Mouse (Mus musculus): ENCODE results near the gene Igfbp1. TPM values are rescaled to one million over a fixed set of nuclear protein-coding genes. Genes with fewer than 3 reads are reported as not detected.

Igfbp1 gene
- polyA plus RNA-seq, 1 experiment from 2014 or later: 0.31 TPM

- ATAC-seq (ENCODE audit: insufficient number of reproducible peaks, insufficient read depth, low FRiP score, low TSS enrichment, low read depth): no peak
- H3K27me3 ChIP-seq: no peaks in the 10 kb centered on the region
- H3K4me3 ChIP-seq: no peak overlapping the region
- no peak overlapping the region for H3K9ac ChIP-seq
- no peaks in the 10 kb centered on the region for H3K9me3 ChIP-seq
- H3K36me3 ChIP-seq: no peaks in the 10 kb centered on the region
- H3K4me1 ChIP-seq: no peaks in the 10 kb centered on the region
- H3K4me2 ChIP-seq: no peak overlapping the region
- WGBS: 88% methylated on average over 1 of the region's 1 CpGs
- H3K27ac ChIP-seq: no peak overlapping the region
Measured at GRCm38 (mm10) chr11:7169645-7170044, 27.9 kb upstream of the Igfbp1 start.

GRCm38 (mm10) chr11:7173664-7174063 lies 23.9 kb upstream of the Igfbp1 start:
- Histone ChIP-seq H3K9me3 (no peaks in the 10 kb centered on the region), H3K36me3 (no peaks in the 10 kb centered on the region), H3K4me3 (no peak overlapping the region), H3K4me2 (no peak overlapping the region), H3K4me1 (peaks cover 8% of the 10 kb centered on the region), H3K27me3 (no peaks in the 10 kb centered on the region), H3K27ac (no peak overlapping the region), H3K9ac (no peak overlapping the region)
- no peak for ATAC-seq (ENCODE audit: insufficient number of reproducible peaks, insufficient read depth, low FRiP score, low TSS enrichment, low read depth)
- 79% methylated on average over 6 of the region's 6 CpGs for WGBS

- no peak for ATAC-seq (ENCODE audit: insufficient number of reproducible peaks, insufficient read depth, low FRiP score, low TSS enrichment, low read depth)
- Histone ChIP-seq H3K4me1 (peaks cover 8% of the 10 kb centered on the region), H3K27me3 (no peaks in the 10 kb centered on the region), H3K9ac (no peak overlapping the region), H3K27ac (no peak overlapping the region), H3K4me3 (no peak overlapping the region), H3K36me3 (no peaks in the 10 kb centered on the region), H3K9me3 (no peaks in the 10 kb centered on the region), H3K4me2 (no peak overlapping the region)
- 74% methylated on average over 4 of the region's 4 CpGs for WGBS
Measured at GRCm38 (mm10) chr11:7178724-7179123, 18.9 kb upstream of the Igfbp1 start.

- Histone ChIP-seq H3K9ac (no peak overlapping the region), H3K9me3 (no peaks in the 10 kb centered on the region), H3K27me3 (no peaks in the 10 kb centered on the region), H3K27ac (no peak overlapping the region), H3K4me2 (no peak overlapping the region), H3K4me1 (peaks cover 8% of the 10 kb centered on the region), H3K4me3 (no peak overlapping the region), H3K36me3 (no peaks in the 10 kb centered on the region)
- WGBS: 87% methylated on average over 2 of the region's 2 CpGs
- ATAC-seq (ENCODE audit: insufficient number of reproducible peaks, insufficient read depth, low FRiP score, low TSS enrichment, low read depth): no peak
Measured at GRCm38 (mm10) chr11:7179276-7179675, 18.3 kb upstream of the Igfbp1 start.

DNA sequence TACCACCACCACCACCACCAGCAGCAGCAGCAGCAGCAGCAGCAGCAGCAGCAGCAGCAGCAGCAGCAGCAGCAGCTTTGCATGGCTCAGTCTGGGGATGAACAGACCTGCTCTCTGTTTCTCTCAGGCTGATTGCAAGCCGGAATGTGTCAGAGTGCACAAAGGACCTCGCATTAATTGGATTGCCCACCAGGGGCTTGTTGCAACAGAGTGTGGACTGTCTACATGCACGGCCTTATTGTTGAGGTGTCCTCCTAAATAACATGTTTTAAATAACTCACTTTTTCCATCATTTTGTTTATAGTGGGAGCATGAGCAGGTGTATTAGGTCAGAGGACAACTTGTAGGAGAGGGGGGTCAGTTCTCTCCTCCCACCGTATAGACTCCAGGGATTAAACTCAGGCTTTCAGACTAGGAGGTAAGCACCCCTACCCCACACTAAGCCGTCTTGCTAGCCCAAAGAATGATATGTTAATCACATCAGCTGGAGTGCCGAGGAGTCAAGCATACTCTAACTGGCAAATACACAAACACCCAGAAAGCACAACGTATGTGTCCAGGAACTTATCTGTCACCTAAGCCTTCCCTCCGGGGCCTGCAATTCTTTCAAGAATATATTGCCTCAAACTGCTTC lies 15.1 kb upstream of the Igfbp1 start:
- H3K4me2 ChIP-seq: no peak overlapping the region
- no peak overlapping the region for H3K4me3 ChIP-seq
- H3K36me3 ChIP-seq: no peaks in the 10 kb centered on the region
- no peaks in the 10 kb centered on the region for H3K9me3 ChIP-seq
- H3K27me3 ChIP-seq: no peaks in the 10 kb centered on the region
- no peak for ATAC-seq (ENCODE audit: insufficient number of reproducible peaks, insufficient read depth, low FRiP score, low TSS enrichment, low read depth)
- H3K4me1 ChIP-seq: peaks cover 9% of the 10 kb centered on the region; the same call in 1 of the 2 replicates
- no peak overlapping the region for H3K27ac ChIP-seq
- 36% methylated on average over 8 of the region's 8 CpGs for WGBS
- H3K9ac ChIP-seq: no peak overlapping the region

DNA sequence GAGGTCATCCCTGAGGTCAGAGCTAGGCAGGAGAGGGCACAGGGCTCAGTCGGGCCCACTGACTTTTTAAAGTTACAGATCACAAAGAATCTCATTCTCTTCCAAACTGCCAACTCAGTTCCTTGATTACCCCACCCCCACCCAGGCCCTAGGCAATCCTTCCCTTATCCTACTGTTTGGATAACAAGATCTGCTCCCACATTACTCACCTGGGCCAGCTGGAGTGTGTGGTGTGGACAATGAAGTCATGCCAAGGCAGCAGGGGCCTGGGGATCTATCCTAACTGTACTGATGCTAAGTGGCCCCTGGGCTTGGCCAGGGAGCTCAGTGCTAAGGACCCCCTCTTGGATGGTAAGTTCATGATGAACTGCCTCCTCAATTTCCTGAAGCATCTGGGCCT lies 13.2 kb upstream of the Igfbp1 start:
- ATAC-seq (ENCODE audit: insufficient number of reproducible peaks, insufficient read depth, low FRiP score, low TSS enrichment, low read depth): no peak
- Histone ChIP-seq H3K4me2 (no peak overlapping the region), H3K9me3 (no peaks in the 10 kb centered on the region), H3K9ac (no peak overlapping the region), H3K4me3 (no peak overlapping the region), H3K4me1 (peaks cover 8% of the 10 kb centered on the region; the same call in 1 of the 2 replicates), H3K27me3 (no peaks in the 10 kb centered on the region), H3K36me3 (no peaks in the 10 kb centered on the region), H3K27ac (no peak overlapping the region)
- WGBS: 15% methylated on average over 1 of the region's 1 CpGs

- H3K4me1 ChIP-seq: peaks cover 8% of the 10 kb centered on the region; the same call in 1 of the 2 replicates
- H3K27me3 ChIP-seq: no peaks in the 10 kb centered on the region
- H3K9ac ChIP-seq: no peak overlapping the region
- ATAC-seq (ENCODE audit: insufficient number of reproducible peaks, insufficient read depth, low FRiP score, low TSS enrichment, low read depth): no peak
- 28% methylated on average over 8 of the region's 8 CpGs for WGBS
- H3K9me3 ChIP-seq: no peaks in the 10 kb centered on the region
- no peaks in the 10 kb centered on the region for H3K36me3 ChIP-seq
- H3K4me2 ChIP-seq: no peak overlapping the region
- H3K4me3 ChIP-seq: no peak overlapping the region
- H3K27ac ChIP-seq: no peak overlapping the region
Measured at GRCm38 (mm10) chr11:7187472-7187871, 10.1 kb upstream of the Igfbp1 start.

DNA sequence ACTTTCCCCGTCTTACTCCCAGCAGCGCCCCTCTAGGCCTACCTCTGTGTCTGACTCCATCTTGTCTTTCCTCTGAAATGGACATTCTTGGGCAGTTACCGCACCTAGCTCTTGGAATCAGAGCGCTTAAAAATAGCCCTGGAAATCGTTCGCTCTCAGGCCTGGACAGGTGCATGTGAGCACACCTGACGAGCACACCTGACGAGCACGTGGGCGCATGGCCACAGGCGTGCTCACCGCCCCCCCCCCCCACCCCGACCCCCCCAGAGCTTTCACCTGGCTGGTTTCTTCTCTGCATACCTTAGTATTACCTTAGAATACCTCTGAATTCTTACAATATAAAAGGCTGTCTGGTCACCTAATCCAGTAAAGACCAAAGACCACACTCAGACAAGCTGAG lies 9.1 kb upstream of the Igfbp1 start, which contains the start of gene Gm11985:
Gene Gm11985 (minus strand): TSS at position 101 of the 400 bp plus-strand sequence.
- no peaks in the 10 kb centered on the region for H3K9me3 ChIP-seq
- 79% methylated on average over 13 of the region's 13 CpGs for WGBS
- H3K4me3 ChIP-seq: no peak within 1 kb of the TSS
- H3K27ac ChIP-seq: no peak within 1 kb of the TSS
- H3K27me3 ChIP-seq: no peaks in the 10 kb centered on the region
- H3K4me1 ChIP-seq: peaks cover 8% of the 10 kb centered on the region; the same call in 1 of the 2 replicates
- H3K9ac ChIP-seq: no peak within 1 kb of the TSS
- no peak for ATAC-seq (ENCODE audit: insufficient number of reproducible peaks, insufficient read depth, low FRiP score, low TSS enrichment, low read depth)
- no peaks in the 10 kb centered on the region for H3K36me3 ChIP-seq
- no peak within 1 kb of the TSS for H3K4me2 ChIP-seq

- no peak overlapping the region for H3K27ac ChIP-seq
- no peak overlapping the region for H3K9ac ChIP-seq
- H3K4me1 ChIP-seq: 0 out of 2 replicates have a peak, but pooled peaks cover 4% of the 10 kb centered on the region
- ATAC-seq (ENCODE audit: insufficient number of reproducible peaks, insufficient read depth, low FRiP score, low TSS enrichment, low read depth): no peak
- no peak overlapping the region for H3K4me2 ChIP-seq
- H3K4me3 ChIP-seq: no peak overlapping the region
- H3K27me3 ChIP-seq: no peaks in the 10 kb centered on the region
- no peaks in the 10 kb centered on the region for H3K9me3 ChIP-seq
- H3K36me3 ChIP-seq: no peaks in the 10 kb centered on the region
- WGBS: 62% methylated on average over 6 of the region's 6 CpGs
Measured at GRCm38 (mm10) chr11:7192710-7193109, 4.9 kb upstream of the Igfbp1 start.

- Histone ChIP-seq H3K9ac (no peak overlapping the region), H3K9me3 (no peaks in the 10 kb centered on the region), H3K27ac (no peak overlapping the region), H3K4me2 (no peak overlapping the region), H3K4me1 (0 out of 2 replicates have a peak, but pooled peaks cover 4% of the 10 kb centered on the region), H3K4me3 (no peak overlapping the region), H3K27me3 (no peaks in the 10 kb centered on the region), H3K36me3 (no peaks in the 10 kb centered on the region)
- no peak for ATAC-seq (ENCODE audit: insufficient number of reproducible peaks, insufficient read depth, low FRiP score, low TSS enrichment, low read depth)
- 79% methylated on average over 9 of the region's 9 CpGs for WGBS
Measured at GRCm38 (mm10) chr11:7193134-7193533, 4.4 kb upstream of the Igfbp1 start.

- WGBS: 94% methylated on average over 10 of the region's 10 CpGs
- no peaks in the 10 kb centered on the region for H3K36me3 ChIP-seq
- no peak overlapping the region for H3K9ac ChIP-seq
- no peak overlapping the region for H3K27ac ChIP-seq
- no peak for ATAC-seq (ENCODE audit: insufficient number of reproducible peaks, insufficient read depth, low FRiP score, low TSS enrichment, low read depth)
- H3K9me3 ChIP-seq: no peaks in the 10 kb centered on the region
- no peaks in the 10 kb centered on the region for H3K27me3 ChIP-seq
- peaks cover 13% of the 10 kb centered on the region for H3K4me1 ChIP-seq
- H3K4me2 ChIP-seq: no peak overlapping the region
- no peak overlapping the region for H3K4me3 ChIP-seq
Measured at GRCm38 (mm10) chr11:7194432-7195311, 2.9 kb upstream of the Igfbp1 start.

GRCm38 (mm10) chr11:7195312-7195685 lies 2.3 kb upstream of the Igfbp1 start:
- H3K4me1 ChIP-seq: peaks cover 13% of the 10 kb centered on the region
- no peaks in the 10 kb centered on the region for H3K9me3 ChIP-seq
- no peak overlapping the region for H3K27ac ChIP-seq
- 80% methylated on average over 4 of the region's 4 CpGs for WGBS
- H3K4me3 ChIP-seq: no peak overlapping the region
- no peaks in the 10 kb centered on the region for H3K27me3 ChIP-seq
- no peak overlapping the region for H3K4me2 ChIP-seq
- no peaks in the 10 kb centered on the region for H3K36me3 ChIP-seq
- no peak overlapping the region for H3K9ac ChIP-seq
- ATAC-seq (ENCODE audit: insufficient number of reproducible peaks, insufficient read depth, low FRiP score, low TSS enrichment, low read depth): no peak

Data from embryonic facial prominence, embryonic 13.5 days (tissue).